In genomic region chr8:120464585-120464937, GRCm38 (mm10) we compare ENCODE assay signal across 16 mouse cellular contexts.
A peak's percentile ranks its signal among the peaks of the same experiment; 100 is the strongest.
DNase-seq lines count a peak whose midpoint lies in the region; ATAC-seq and TF ChIP-seq lines count a peak whose summit lies in the region.
"Had no signal": no experiment of that assay in that cellular context is flagged by ENCODE, and none has a peak within 500 bp of the region (broad histone marks: within the 10 kb centered on the region; RNA-seq: fewer than 3 reads in every experiment).

No protein-coding gene starts in this region.

- TF ChIP-seq CTCF in heart, adult 2 months (IDR thresholded peaks at IDR 0.05), result no peak
- no peak for TF ChIP-seq CTCF in liver, postnatal 0 days (IDR thresholded peaks at IDR 0.05; ENCODE audit: low read depth)
- TF ChIP-seq CTCF in cerebellum, adult 2 months (IDR thresholded peaks at IDR 0.05; ENCODE audit: borderline replicate concordance, insufficient read depth, low read depth, low read length), result no peak

- no peak for TF ChIP-seq EP300 in heart, adult 2 months (IDR thresholded peaks at IDR 0.05; ENCODE audit: insufficient read depth, low read depth, low read length)
- TF ChIP-seq EP300 in liver, postnatal 0 days (IDR thresholded peaks at IDR 0.05; ENCODE audit: low read depth), result no peak

- no peaks in the 10 kb centered on the region for H3K79me2 ChIP-seq in heart, adult 2 months (replicated peaks; ENCODE audit: control insufficient read depth, insufficient read depth, low read length)

- peaks cover 62% of the 10 kb centered on the region for H3K4me1 ChIP-seq in heart, embryonic 13.5 days
- H3K4me1 ChIP-seq in heart, adult 2 months (ENCODE audit: control insufficient read depth, insufficient read depth, low read length), result peaks cover under 1% of the 10 kb centered on the region
- no peaks in the 10 kb centered on the region; the same call in 1 of the 2 replicates for H3K4me1 ChIP-seq in liver, postnatal 0 days (ENCODE audit: insufficient read depth)
- H3K4me1 ChIP-seq in liver, embryonic 12.5 days, result peaks cover 59% of the 10 kb centered on the region
- peaks cover 9% of the 10 kb centered on the region; the same call in 1 of the 2 replicates for H3K4me1 ChIP-seq in brown adipose tissue, adult 24 weeks (ENCODE audit: control insufficient read depth, insufficient read depth, insufficient read length, low read length)
- H3K4me1 ChIP-seq in cerebellum, adult 2 months (ENCODE audit: control insufficient read depth, insufficient read depth, low read length), result peaks cover 13% of the 10 kb centered on the region

- no peaks in the 10 kb centered on the region for H3K36me3 ChIP-seq in heart, embryonic 13.5 days
- H3K36me3 ChIP-seq in heart, adult 2 months (ENCODE audit: control insufficient read depth, insufficient read depth, low read length), result no peaks in the 10 kb centered on the region
- H3K36me3 ChIP-seq in liver, postnatal 0 days (replicated peaks; ENCODE audit: insufficient read depth, low read length), result no peaks in the 10 kb centered on the region
- H3K36me3 ChIP-seq in liver, embryonic 12.5 days, result no peaks in the 10 kb centered on the region
- H3K36me3 ChIP-seq: limb, embryonic 13.5 days had no signal

- no peak for ATAC-seq in heart, embryonic 13.5 days (ENCODE audit: extremely low read depth, insufficient number of reproducible peaks, low FRiP score, low TSS enrichment)
- ATAC-seq in liver, postnatal 0 days, result no peak; the same call in 1 of the 2 replicates
- ATAC-seq in liver, embryonic 12.5 days, result no peak

- H3K4me3 ChIP-seq in heart, embryonic 13.5 days, result no peak overlapping the region
- H3K4me3 ChIP-seq in heart, adult 2 months, result no peak overlapping the region
- no peak overlapping the region for H3K4me3 ChIP-seq in liver, postnatal 0 days (ENCODE audit: low read depth, low read length)
- no peak overlapping the region for H3K4me3 ChIP-seq in liver, embryonic 12.5 days
- no peak overlapping the region for H3K4me3 ChIP-seq in brown adipose tissue, adult 24 weeks (ENCODE audit: insufficient read depth, low read depth, low read length)
- no peak overlapping the region for H3K4me3 ChIP-seq in cerebellum, adult 2 months (replicated peaks; ENCODE audit: insufficient read depth, low read depth, low read length)
- H3K4me3 ChIP-seq: erythroblast, embryonic 14.5 days; left cerebral cortex, adult 2 months; limb, embryonic 13.5 days had no signal

- no peaks in the 10 kb centered on the region for H3K9me3 ChIP-seq in heart, embryonic 13.5 days
- H3K9me3 ChIP-seq in liver, postnatal 0 days (ENCODE audit: low read length), result no peaks in the 10 kb centered on the region
- no peaks in the 10 kb centered on the region for H3K9me3 ChIP-seq in liver, embryonic 12.5 days (replicated peaks)
- H3K9me3 ChIP-seq: limb, embryonic 13.5 days had no signal

- peak overlapping the region; percentile 76 for H3K27ac ChIP-seq in heart, embryonic 13.5 days (replicated peaks)
- H3K27ac ChIP-seq in heart, adult 2 months, result no peak overlapping the region
- H3K27ac ChIP-seq in liver, postnatal 0 days (ENCODE audit: low read depth), result no peak overlapping the region
- H3K27ac ChIP-seq in liver, embryonic 12.5 days, result no peak overlapping the region
- peak overlapping the region; percentile 68 for H3K27ac ChIP-seq in brown adipose tissue, adult 24 weeks (replicated peaks; ENCODE audit: low read depth, low read length)
- H3K27ac ChIP-seq in cerebellum, adult 2 months (ENCODE audit: insufficient read depth, low read length), result no peak overlapping the region
- H3K27ac ChIP-seq: left cerebral cortex, adult 2 months had no signal

- no peak overlapping the region for H3K4me2 ChIP-seq in heart, embryonic 13.5 days
- H3K4me2 ChIP-seq in liver, postnatal 0 days (ENCODE audit: low read depth, low read length), result no peak overlapping the region
- H3K4me2 ChIP-seq in liver, embryonic 12.5 days, result no peak overlapping the region
- H3K4me2 ChIP-seq: limb, embryonic 13.5 days; midbrain, embryonic 11.5 days had no signal

- peaks cover 20% of the 10 kb centered on the region for H3K27me3 ChIP-seq in heart, embryonic 13.5 days (replicated peaks)
- no peaks in the 10 kb centered on the region for H3K27me3 ChIP-seq in heart, adult 2 months (ENCODE audit: control insufficient read depth, insufficient read depth, low read length)
- no peaks in the 10 kb centered on the region for H3K27me3 ChIP-seq in liver, postnatal 0 days (ENCODE audit: insufficient read depth, low read length)
- peaks cover 85% of the 10 kb centered on the region for H3K27me3 ChIP-seq in liver, embryonic 12.5 days (replicated peaks)
- no peaks in the 10 kb centered on the region for H3K27me3 ChIP-seq in cerebellum, adult 2 months (ENCODE audit: control insufficient read depth, insufficient read depth, low read length)

- WGBS in heart, embryonic 13.5 days, result 30% methylated on average over 4 of the region's 4 CpGs
- 62% methylated on average over 4 of the region's 4 CpGs for WGBS in heart, adult 2 months
- 77% methylated on average over 4 of the region's 4 CpGs for WGBS in liver, postnatal 0 days (ENCODE audit: insufficient replicate concordance)
- 56% methylated on average over 4 of the region's 4 CpGs for WGBS in liver, embryonic 12.5 days (ENCODE audit: insufficient replicate concordance)
- WGBS in cerebellum, adult 2 months, result 91% methylated on average over 4 of the region's 4 CpGs

- no peak for TF ChIP-seq POLR2A in heart, adult 2 months (IDR thresholded peaks at IDR 0.05; ENCODE audit: insufficient read depth, low read depth, low read length)
- no peak for TF ChIP-seq POLR2A in cerebellum, adult 2 months (IDR thresholded peaks at IDR 0.05; ENCODE audit: borderline replicate concordance, insufficient read depth, low read length)

- DNase-seq in adrenal gland, adult 2 months, result peak; percentile 29
- no peak for DNase-seq in adrenal gland, adult 18-20 months (ENCODE audit: low spot score in 2 of 2)
- no peak for DNase-seq in heart, adult 2 months
- no peak for DNase-seq in liver, postnatal 0 days
- no peak for DNase-seq in cerebellum, adult 2 months
- DNase-seq: cerebellum, adult 8-10 months; gastrocnemius, postnatal 10 days; heart, postnatal 14 days; spleen, adult 18-20 months had no signal

- peak overlapping the region; percentile 59 for H3K9ac ChIP-seq in heart, embryonic 13.5 days
- H3K9ac ChIP-seq in heart, adult 2 months (ENCODE audit: low read depth, low read length), result no peak overlapping the region
- H3K9ac ChIP-seq in liver, postnatal 0 days (replicated peaks), result 0 out of 2 replicates have a peak overlapping the region, but pooled peaks have one; percentile 11
- no peak overlapping the region for H3K9ac ChIP-seq in liver, embryonic 12.5 days
- H3K9ac ChIP-seq: limb, embryonic 13.5 days had no signal

- intact Hi-C loops in heart, adult 2 months (cut with DNase I), result no loop called here

Comparison
In these comparisons a context has a peak if more than half of its experiments do, and no peak if none do; other contexts are left out.
1. H3K27ac ChIP-seq: peak in heart, embryonic 13.5 days (single experiment) and brown adipose tissue, adult 24 weeks (single experiment); none in heart, adult 2 months (single experiment), liver, postnatal 0 days (single experiment), liver, embryonic 12.5 days (single experiment) and cerebellum, adult 2 months (single experiment).
2. H3K9ac ChIP-seq: peak in heart, embryonic 13.5 days (single experiment) and liver, postnatal 0 days (single experiment); none in heart, adult 2 months (single experiment) and liver, embryonic 12.5 days (single experiment).